12 mouse cellular contexts compared by ENCODE assay signal in the genomic region with DNA sequence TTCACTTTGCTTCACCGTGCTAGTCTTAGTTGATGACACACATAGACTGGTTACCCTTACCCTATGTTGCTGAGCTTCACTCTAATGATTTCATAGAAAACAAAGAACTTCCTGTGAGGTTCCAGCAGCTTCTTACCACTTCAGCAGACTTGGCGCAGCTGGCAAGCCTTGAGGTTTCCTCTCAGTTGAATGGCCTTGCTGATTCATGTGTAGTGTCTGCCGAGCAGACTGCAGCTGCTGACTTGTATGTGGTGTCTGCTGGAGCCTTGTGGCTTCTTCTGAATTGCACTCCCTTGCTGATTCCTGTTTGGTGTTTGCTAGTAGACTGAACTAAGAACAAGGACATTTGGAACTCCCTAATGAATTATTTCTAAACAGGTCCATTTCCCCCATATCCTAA.
A peak's percentile ranks its signal among the peaks of the same experiment; 100 is the strongest.
DNase-seq lines count a peak whose midpoint lies in the region; ATAC-seq and TF ChIP-seq lines count a peak whose summit lies in the region.
"Had no signal": no experiment of that assay in that cellular context is flagged by ENCODE, and none has a peak within 500 bp of the region (broad histone marks: within the 10 kb centered on the region; RNA-seq: fewer than 3 reads in every experiment).

No protein-coding gene starts in this region.

- no peak for TF ChIP-seq CTCF in brain, embryonic 14.5 days (IDR thresholded peaks at IDR 0.05; ENCODE audit: borderline replicate concordance, extremely low read depth, insufficient read depth, insufficient read length)
- TF ChIP-seq CTCF in layer of hippocampus, adult 2 months (conservative IDR thresholded peaks at IDR 0.05), result no peak

- ATAC-seq in embryonic facial prominence, embryonic 14.5 days (ENCODE audit: low read depth), result no peak

- no peaks in the 10 kb centered on the region for H3K27me3 ChIP-seq in embryonic facial prominence, embryonic 14.5 days (replicated peaks; ENCODE audit: control insufficient read depth, insufficient read depth, low read length)
- H3K27me3 ChIP-seq in embryonic facial prominence, embryonic 10.5 days (replicated peaks; ENCODE audit: low read depth, poor library complexity, severe bottlenecking), result no peaks in the 10 kb centered on the region
- H3K27me3 ChIP-seq: heart, embryonic 13.5 days; hindbrain, embryonic 12.5 days; midbrain, embryonic 12.5 days had no signal

- 69% methylated on average over 3 of the region's 3 CpGs for WGBS in embryonic facial prominence, embryonic 14.5 days
- 84% methylated on average over 3 of the region's 3 CpGs for WGBS in embryonic facial prominence, embryonic 10.5 days

- no peaks in the 10 kb centered on the region for H3K9me3 ChIP-seq in embryonic facial prominence, embryonic 14.5 days (ENCODE audit: control insufficient read depth, low read length)
- no peaks in the 10 kb centered on the region for H3K9me3 ChIP-seq in embryonic facial prominence, embryonic 10.5 days
- H3K9me3 ChIP-seq: heart, embryonic 13.5 days; hindbrain, embryonic 12.5 days; midbrain, embryonic 12.5 days had no signal

- H3K4me2 ChIP-seq in embryonic facial prominence, embryonic 14.5 days (ENCODE audit: low read depth, low read length), result no peak overlapping the region
- H3K4me2 ChIP-seq: heart, embryonic 13.5 days; hindbrain, embryonic 12.5 days; midbrain, embryonic 12.5 days had no signal

- H3K9ac ChIP-seq in embryonic facial prominence, embryonic 14.5 days (ENCODE audit: low read depth, low read length), result no peak overlapping the region
- H3K9ac ChIP-seq: heart, embryonic 13.5 days; hindbrain, embryonic 12.5 days; midbrain, embryonic 12.5 days had no signal

- TF ChIP-seq POLR2A in brain, embryonic 14.5 days (IDR thresholded peaks at IDR 0.05; ENCODE audit: borderline replicate concordance, extremely low read depth, insufficient read depth, insufficient read length, poor library complexity, severe bottlenecking), result no peak

- no peaks in the 10 kb centered on the region for H3K36me3 ChIP-seq in embryonic facial prominence, embryonic 14.5 days (ENCODE audit: control insufficient read depth, insufficient read depth, low read length)
- no peaks in the 10 kb centered on the region for H3K36me3 ChIP-seq in embryonic facial prominence, embryonic 10.5 days (replicated peaks)
- H3K36me3 ChIP-seq: hindbrain, embryonic 12.5 days had no signal

- no peak overlapping the region for H3K27ac ChIP-seq in embryonic facial prominence, embryonic 14.5 days (replicated peaks; ENCODE audit: low read depth, low read length)
- H3K27ac ChIP-seq in embryonic facial prominence, embryonic 10.5 days (replicated peaks), result no peak overlapping the region
- no peak overlapping the region for H3K27ac ChIP-seq in layer of hippocampus, adult 2 months
- H3K27ac ChIP-seq: heart, embryonic 13.5 days; hindbrain, embryonic 12.5 days; midbrain, embryonic 12.5 days had no signal

- peak; percentile 31 for DNase-seq in embryonic facial prominence, embryonic 14.5 days (ENCODE audit: low spot score)
- no peak for DNase-seq in embryonic facial prominence, embryonic 10.5 days (ENCODE audit: low spot score)
- peak; percentile 36 for DNase-seq in spleen, postnatal 36 days (ENCODE audit: low spot score in 2 of 2)
- DNase-seq in spleen, adult 18-20 months, result no peak
- peak; percentile 45 for DNase-seq in brain, embryonic 14.5 days (ENCODE audit: low read depth)
- DNase-seq in embryo, embryonic 10.5 days (ENCODE audit: low spot score), result no peak
- no peak for DNase-seq in lung, postnatal 36 days
- DNase-seq in layer of hippocampus, adult 2 months (ENCODE audit: low spot score in 2 of 2), result no peak
- DNase-seq: right cerebral cortex, postnatal 4 days had no signal

- H3K4me1 ChIP-seq in embryonic facial prominence, embryonic 14.5 days (ENCODE audit: control insufficient read depth, insufficient read depth, low read length), result 0 out of 2 replicates have a peak, but pooled peaks cover 9% of the 10 kb centered on the region
- peaks cover 22% of the 10 kb centered on the region for H3K4me1 ChIP-seq in embryonic facial prominence, embryonic 10.5 days

- no peak overlapping the region for H3K4me3 ChIP-seq in embryonic facial prominence, embryonic 14.5 days (ENCODE audit: low read depth, low read length)
- H3K4me3 ChIP-seq in embryonic facial prominence, embryonic 10.5 days, result no peak overlapping the region
- H3K4me3 ChIP-seq in layer of hippocampus, adult 2 months, result no peak overlapping the region
- H3K4me3 ChIP-seq: heart, embryonic 13.5 days; hindbrain, embryonic 12.5 days; midbrain, embryonic 12.5 days had no signal

Comparison
In these comparisons a context has a peak if more than half of its experiments do, and no peak if none do; other contexts are left out.
1. DNase-seq: peak in embryonic facial prominence, embryonic 14.5 days (single experiment), spleen, postnatal 36 days (2 of 2) and brain, embryonic 14.5 days (single experiment); none in embryonic facial prominence, embryonic 10.5 days (single experiment), spleen, adult 18-20 months (0 of 2), embryo, embryonic 10.5 days (single experiment), lung, postnatal 36 days (single experiment) and layer of hippocampus, adult 2 months (0 of 2).